Mouse (Mus musculus) embryonic facial prominence, embryonic 14.5 days (tissue): ENCODE measurements around the gene Ccdc47. TPM values are rescaled to one million over a fixed set of nuclear protein-coding genes. Genes with fewer than 3 reads are reported as not detected.
"Not testable (repeated sequence)": the region's sequence is repeated elsewhere in the genome, so short reads cannot be mapped to it uniquely, and the experiment has no call there.

Experiments used
- ATAC-seq: fragments of 200-750 bp; cut with Nextera tagmentation; 2 replicates; pipeline ENCODE4 v1.8.0; 2017; ENCODE audit warnings: low read depth, moderate number of reproducible peaks, moderate TSS enrichment
- DNase-seq: peaks from one replicate; pipeline ENCODE4 v3.0.0-alpha.2; 2015; ENCODE audit warnings: low spot score
- H3K27ac ChIP-seq: fragments of 300-500 bp; sonication (generic); replicated peaks from 2 replicates; pipeline ENCODE4 v1.5.1; 2014; ENCODE audit warnings: low read depth, mild to moderate bottlenecking, low read length, moderate library complexity
- H3K27me3 ChIP-seq: fragments of 300-500 bp; sonication (generic); replicated peaks from 2 replicates; pipeline ENCODE4 v1.6.1; 2014; ENCODE audit warnings: low read length; ENCODE audit not compliant: control insufficient read depth, insufficient read depth
- H3K36me3 ChIP-seq: fragments of 300-500 bp; sonication (generic); 2 replicates; pipeline ENCODE4 v1.6.1; 2014; ENCODE audit warnings: low read length, mixed read lengths; ENCODE audit not compliant: control insufficient read depth, insufficient read depth
- H3K4me1 ChIP-seq: fragments of 300-500 bp; sonication (generic); 2 replicates; pipeline ENCODE4 v1.6.1; 2014; ENCODE audit warnings: antibody characterized with exemption, low read length; ENCODE audit not compliant: control insufficient read depth, insufficient read depth
- H3K4me2 ChIP-seq: fragments of 300-500 bp; sonication (generic); 2 replicates; pipeline ENCODE4 v1.6.1; 2014; ENCODE audit warnings: low read depth, mild to moderate bottlenecking, low read length, moderate library complexity, mixed read lengths
- H3K4me3 ChIP-seq: fragments of 300-500 bp; sonication (generic); 2 replicates; pipeline ENCODE4 v1.5.1; 2014; ENCODE audit warnings: low read depth, mild to moderate bottlenecking, low read length
- H3K9ac ChIP-seq: fragments of 300-500 bp; sonication (generic); 2 replicates; pipeline ENCODE4 v1.6.1; 2014; ENCODE audit warnings: low read depth, mild to moderate bottlenecking, low read length, moderate library complexity, mixed read lengths
- H3K9me3 ChIP-seq: fragments of 300-500 bp; sonication (generic); 2 replicates; pipeline ENCODE4 v1.6.1; 2016; ENCODE audit warnings: low read length; ENCODE audit not compliant: control insufficient read depth
- WGBS: fragments of 180-500 bp; shearing (Covaris S2); extraction: QIAGEN DNeasy Blood & Tissue Kit; methylation state at CpG from one replicate; pipeline ENCODE4 v1.1.7; 2014; 5-methylcytosine and 5-hydroxymethylcytosine counted together
- polyA plus RNA-seq: library from polyadenylated mRNA; unstranded; fragments of >200 nt; fragmentation: Nextera tagmentation; extraction: Ambion mirVana; gene quantifications from 2 replicates; pipeline ENCODE4 v1.2.1, GENCODE M21; 2014

Gene Ccdc47
- polyA plus RNA-seq, 1 experiment from 2014 or later: 77.4 TPM

DNA sequence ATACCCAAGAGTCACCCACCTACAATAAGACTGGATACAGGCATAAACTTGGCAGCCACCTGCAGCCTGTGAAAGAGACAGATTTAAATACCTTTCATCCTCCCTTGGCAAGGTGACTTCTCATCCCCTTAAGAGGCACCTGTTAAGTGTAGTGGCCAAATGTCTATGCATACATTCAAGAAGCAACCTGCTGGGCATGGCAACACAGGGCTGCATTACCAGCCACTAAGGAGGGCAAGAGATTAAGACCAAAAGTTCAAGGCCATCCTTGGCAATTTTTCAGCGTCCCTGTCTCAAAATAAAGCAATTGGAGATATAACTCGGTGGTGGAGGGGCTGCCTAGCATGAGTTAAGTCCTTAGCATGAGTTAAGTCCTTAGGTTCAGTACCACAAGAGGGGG lies 38.6 kb upstream of the Ccdc47 start:
- DNase-seq (no peak), ATAC-seq (no peak)
- WGBS: 14% methylated on average over 2 of the region's 2 CpGs
- Histone ChIP-seq H3K4me1 (peaks cover 11% of the 10 kb centered on the region), H3K27me3 (no peaks in the 10 kb centered on the region), H3K9ac (peak overlapping the region; percentile 81), H3K27ac (no peak overlapping the region), H3K4me2 (peak overlapping the region; percentile 77), H3K36me3 (peaks cover 70% of the 10 kb centered on the region), H3K4me3 (peak overlapping the region; percentile 80), H3K9me3 (no peaks in the 10 kb centered on the region)

DNA sequence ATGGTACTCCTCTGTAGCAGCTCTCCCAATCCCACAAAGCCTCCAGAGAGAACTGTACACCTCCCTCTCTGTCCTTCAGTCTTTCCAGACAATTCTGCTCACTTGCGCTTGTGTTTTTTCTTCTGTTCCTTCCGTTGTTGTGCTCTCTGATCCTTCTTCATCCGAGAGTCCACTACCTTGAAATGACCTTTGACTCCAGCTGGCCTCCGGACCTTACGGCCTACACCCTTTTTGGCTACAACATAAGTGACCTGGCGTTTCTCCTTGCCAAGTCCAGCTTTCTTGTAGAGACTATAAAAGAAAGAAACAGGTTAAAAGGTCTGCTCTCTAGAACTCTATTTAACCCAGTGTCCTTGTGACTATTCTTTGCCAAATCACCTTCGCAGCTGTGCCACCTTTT lies 33.2 kb upstream of the Ccdc47 start:
- Histone ChIP-seq H3K27me3 (no peaks in the 10 kb centered on the region), H3K4me3 (no peak overlapping the region), H3K36me3 (peaks cover 99% of the 10 kb centered on the region), H3K9ac (no peak overlapping the region), H3K9me3 (peaks cover 5% of the 10 kb centered on the region; the same call in 1 of the 2 replicates), H3K27ac (no peak overlapping the region), H3K4me1 (no peaks in the 10 kb centered on the region), H3K4me2 (no peak overlapping the region)
- no peak for ATAC-seq
- WGBS: 87% methylated on average over 7 of the region's 7 CpGs
- DNase-seq: no peak

- ATAC-seq (no peak), DNase-seq (no peak)
- 91% methylated on average over 1 of the region's 1 CpGs for WGBS
- H3K9ac ChIP-seq: no peak overlapping the region
- peaks cover 99% of the 10 kb centered on the region for H3K36me3 ChIP-seq
- H3K27me3 ChIP-seq: no peaks in the 10 kb centered on the region
- peaks cover 5% of the 10 kb centered on the region; the same call in 1 of the 2 replicates for H3K9me3 ChIP-seq
- no peak overlapping the region for H3K27ac ChIP-seq
- H3K4me3 ChIP-seq: no peak overlapping the region
- no peak overlapping the region for H3K4me2 ChIP-seq
- H3K4me1 ChIP-seq: no peaks in the 10 kb centered on the region
Measured at GRCm38 (mm10) chr11:106246834-106247233, 30.7 kb upstream of the Ccdc47 start.

DNA sequence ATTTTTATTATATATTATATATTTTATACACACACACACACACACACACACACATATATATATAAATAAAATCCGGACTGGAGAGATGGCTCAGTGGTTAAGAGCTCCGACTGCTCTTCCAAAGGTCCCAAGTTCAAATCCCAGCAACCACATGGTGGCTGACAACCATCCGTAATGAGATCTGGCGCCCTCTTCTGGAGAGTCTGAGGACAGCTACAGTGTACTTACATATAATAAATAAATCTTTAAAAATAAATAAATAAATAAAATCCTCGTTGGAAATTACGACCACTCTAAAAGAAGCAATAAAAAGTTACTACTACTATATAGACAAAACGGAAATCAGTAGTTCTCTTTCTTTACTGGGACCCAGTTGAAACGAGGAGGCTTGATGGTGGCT lies 17.8 kb upstream of the Ccdc47 start:
- DNase-seq, H3K4me3 ChIP-seq, H3K27me3 ChIP-seq, H3K4me2 ChIP-seq, H3K4me1 ChIP-seq, H3K9ac ChIP-seq, ATAC-seq, H3K9me3 ChIP-seq, H3K27ac ChIP-seq: not testable (repeated sequence)
- WGBS: 82% methylated on average over 8 of the region's 8 CpGs
- H3K36me3 ChIP-seq: peaks cover 84% of the 10 kb centered on the region

- H3K4me2 ChIP-seq: no peak overlapping the region
- no peak overlapping the region for H3K27ac ChIP-seq
- no peak overlapping the region for H3K4me3 ChIP-seq
- no peaks in the 10 kb centered on the region for H3K9me3 ChIP-seq
- ATAC-seq: no peak
- DNase-seq: no peak
- WGBS: 88% methylated on average over 3 of the region's 3 CpGs
- H3K36me3 ChIP-seq: peaks cover 18% of the 10 kb centered on the region
- no peak overlapping the region for H3K9ac ChIP-seq
- peaks cover 13% of the 10 kb centered on the region for H3K4me1 ChIP-seq
- no peaks in the 10 kb centered on the region for H3K27me3 ChIP-seq
Measured at GRCm38 (mm10) chr11:106220603-106221002, 4.5 kb upstream of the Ccdc47 start.

DNA sequence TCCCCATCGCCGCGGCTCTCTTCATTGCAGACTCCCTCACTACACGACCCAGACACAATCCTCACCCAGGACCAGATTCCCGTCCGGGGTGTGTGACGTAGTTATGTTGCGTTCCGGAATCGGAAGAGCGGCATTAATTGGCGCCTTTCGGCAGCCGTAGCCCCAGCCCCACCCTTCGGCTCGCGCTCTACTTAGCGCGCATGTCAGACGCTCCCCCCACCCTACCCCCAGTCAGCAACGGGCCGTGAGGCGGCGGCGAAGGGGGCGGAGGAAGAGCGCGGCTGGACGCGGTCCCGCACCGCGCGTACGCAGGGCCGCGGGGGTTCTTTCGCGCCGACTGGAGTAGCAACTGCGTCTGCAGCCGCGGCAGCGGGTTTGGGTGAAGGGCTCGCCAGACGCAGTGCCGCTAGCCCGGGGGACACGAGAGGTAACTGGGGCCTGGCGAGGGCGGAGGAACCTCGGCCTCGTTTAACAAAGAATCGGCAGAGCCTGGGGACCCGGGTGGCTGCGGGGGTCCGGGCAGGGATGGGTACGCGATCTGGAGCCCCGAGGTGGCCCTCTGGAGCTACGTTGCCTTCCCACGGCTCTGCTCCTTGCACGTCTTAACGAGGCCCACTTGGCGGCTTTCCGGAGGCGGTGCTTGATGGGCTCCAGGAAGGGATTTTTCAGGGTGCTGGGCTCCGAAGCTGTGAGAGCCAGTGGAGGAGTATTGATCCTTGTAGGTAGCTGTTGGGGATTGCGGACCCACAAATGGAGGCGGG lies 766 bp upstream of the Ccdc47 start, which contains the start of gene Ddx42:
Gene Ddx42 (plus strand): TSS at position 197 of the 761 bp plus-strand sequence.
- no peaks in the 10 kb centered on the region for H3K27me3 ChIP-seq
- H3K4me3 ChIP-seq: peak within 1 kb of the TSS; percentile 58
- peak within 1 kb of the TSS; percentile 90 for H3K9ac ChIP-seq
- peak; percentile 94 for ATAC-seq
- H3K4me1 ChIP-seq: peaks cover 22% of the 10 kb centered on the region
- DNase-seq: peak; percentile 99
- H3K27ac ChIP-seq: peak within 1 kb of the TSS; percentile 97
- H3K4me2 ChIP-seq: peak within 1 kb of the TSS; percentile 71
- peaks cover 13% of the 10 kb centered on the region for H3K36me3 ChIP-seq
- under 1% methylated on average over 59 of the region's 70 CpGs for WGBS
- H3K9me3 ChIP-seq: no peaks in the 10 kb centered on the region

- no peaks in the 10 kb centered on the region for H3K9me3 ChIP-seq
- H3K9ac ChIP-seq: peak overlapping the region; percentile 90
- no peaks in the 10 kb centered on the region for H3K27me3 ChIP-seq
- peak overlapping the region; percentile 97; the same call in 1 of the 2 replicates for H3K27ac ChIP-seq
- 26% methylated on average over 7 of the region's 7 CpGs for WGBS
- DNase-seq: no peak
- H3K4me2 ChIP-seq: peak overlapping the region; percentile 71
- ATAC-seq: no peak
- H3K4me3 ChIP-seq: peak overlapping the region; percentile 58
- peaks cover 28% of the 10 kb centered on the region for H3K36me3 ChIP-seq
- peaks cover 22% of the 10 kb centered on the region for H3K4me1 ChIP-seq
Measured at GRCm38 (mm10) chr11:106215450-106215859, 689 bp downstream of the Ccdc47 start.

- H3K27me3 ChIP-seq: no peaks in the 10 kb centered on the region
- no peak for DNase-seq
- H3K27ac ChIP-seq: no peak overlapping the region
- H3K9ac ChIP-seq: peak overlapping the region; percentile 90
- peaks cover 33% of the 10 kb centered on the region for H3K36me3 ChIP-seq
- ATAC-seq: no peak
- H3K4me2 ChIP-seq: peak overlapping the region; percentile 71
- peaks cover 22% of the 10 kb centered on the region for H3K4me1 ChIP-seq
- WGBS: 88% methylated on average over 5 of the region's 5 CpGs
- no peaks in the 10 kb centered on the region for H3K9me3 ChIP-seq
- H3K4me3 ChIP-seq: peak overlapping the region; percentile 58
Measured at GRCm38 (mm10) chr11:106214856-106215255, 1.3 kb downstream of the Ccdc47 start.

GRCm38 (mm10) chr11:106212771-106213170 lies 3.4 kb downstream of the Ccdc47 start:
- Histone ChIP-seq H3K4me3 (no peak overlapping the region), H3K27me3 (no peaks in the 10 kb centered on the region), H3K4me1 (peaks cover 12% of the 10 kb centered on the region), H3K27ac (no peak overlapping the region), H3K9ac (no peak overlapping the region), H3K36me3 (peaks cover 54% of the 10 kb centered on the region), H3K4me2 (no peak overlapping the region), H3K9me3 (no peaks in the 10 kb centered on the region)
- WGBS: 81% methylated on average over 8 of the region's 8 CpGs
- ATAC-seq (no peak), DNase-seq (no peak)
